Mouse (Mus musculus) layer of hippocampus, postnatal 25 days (tissue): ENCODE measurements around the gene Hace1. TPM values are rescaled to one million over a fixed set of nuclear protein-coding genes. Genes with fewer than 3 reads are reported as not detected.
"Not testable (repeated sequence)": the region's sequence is repeated elsewhere in the genome, so short reads cannot be mapped to it uniquely, and the experiment has no call there.

ENCODE experiments used
- DNase-seq, 2 experiments: peaks; one replicate each; pipeline ENCODE4 v3.0.0; 2022; ENCODE audit warnings: mixed read lengths in 2 of 2, low spot score in 1 of 2; ENCODE audit errors: extremely low spot score in 1 of 2
- total RNA-seq, 2 experiments: library from RNA; stranded (reverse); gene quantifications; 2 replicates each; pipeline ENCODE4 v1.2.3; 2021

Hace1 gene
- total RNA-seq = 10 to 100 TPM; 34.5 to 39.0 TPM

DNA sequence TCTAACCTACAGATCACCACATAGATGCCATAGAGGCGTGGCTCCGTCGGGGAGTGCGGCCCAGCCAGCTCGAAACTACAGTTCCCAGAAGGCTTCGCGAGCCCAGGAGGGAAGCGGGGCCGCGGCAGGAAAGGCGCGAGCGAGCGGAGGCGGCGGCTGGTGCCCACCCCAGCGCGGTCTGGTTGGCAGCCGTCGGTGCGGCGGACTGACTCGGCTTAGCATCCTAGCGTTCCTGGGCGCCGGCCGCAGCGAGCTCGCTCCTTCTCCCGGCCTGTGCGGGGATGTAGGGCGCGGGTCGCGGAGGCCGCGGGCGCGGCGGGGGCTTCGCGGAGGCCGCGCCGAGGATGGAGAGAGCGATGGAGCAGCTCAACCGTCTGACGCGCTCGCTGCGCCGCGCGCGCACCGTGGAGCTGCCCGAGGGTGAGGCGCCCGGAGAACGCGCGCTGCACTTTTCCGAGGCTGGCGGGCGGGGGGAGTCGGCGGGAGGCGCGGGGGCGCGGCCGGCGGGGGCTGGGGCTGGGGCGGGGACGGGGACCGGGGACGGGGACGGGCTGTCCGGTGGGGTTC is at the start of gene Hace1:
Hace1 (plus strand) TSS at position 99 of the 567 bp plus-strand sequence.
- peak; percentile 74 to 84 for DNase-seq

DNA sequence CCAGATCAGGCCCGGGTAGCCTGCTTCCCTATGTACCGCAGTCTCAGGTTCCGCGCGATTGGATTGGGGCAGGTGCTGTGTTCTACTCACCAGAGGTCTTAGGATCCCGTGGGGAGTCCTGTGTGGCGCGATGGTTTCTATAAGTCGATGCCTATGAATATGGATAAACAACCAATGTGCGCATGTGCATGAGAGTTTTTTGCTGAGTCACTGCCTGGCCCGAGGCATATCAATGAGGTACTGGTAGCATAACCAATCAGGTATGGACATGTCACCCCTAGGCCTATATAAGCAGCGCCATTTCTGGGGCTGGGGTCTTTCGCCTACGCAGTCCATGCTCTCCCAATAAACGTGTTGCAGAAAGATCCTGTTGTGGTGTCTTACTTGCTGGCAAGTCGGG is 40.3 kb upstream of the Hace1 start:
- DNase-seq = not testable (repeated sequence)

DNA sequence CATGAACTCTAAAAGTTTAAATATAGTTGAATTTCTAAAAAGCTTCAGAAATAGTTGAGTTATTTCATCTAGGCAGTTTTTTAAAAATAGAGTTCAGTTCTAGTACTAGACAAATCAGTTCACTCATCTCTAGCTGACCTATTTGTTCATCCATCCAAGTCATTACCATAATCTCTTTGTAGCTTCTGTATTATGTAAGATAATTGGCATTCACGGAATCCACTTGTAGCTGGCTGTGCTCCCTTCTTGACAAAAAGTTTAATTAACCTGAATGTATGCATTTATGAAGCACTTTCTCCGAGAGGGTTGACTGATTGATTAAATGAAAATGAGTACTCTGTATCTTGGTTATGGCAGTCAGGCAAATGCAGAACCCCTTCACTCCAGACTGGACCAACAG is 34.9 kb upstream of the Hace1 start:
- DNase-seq = no peak

DNA sequence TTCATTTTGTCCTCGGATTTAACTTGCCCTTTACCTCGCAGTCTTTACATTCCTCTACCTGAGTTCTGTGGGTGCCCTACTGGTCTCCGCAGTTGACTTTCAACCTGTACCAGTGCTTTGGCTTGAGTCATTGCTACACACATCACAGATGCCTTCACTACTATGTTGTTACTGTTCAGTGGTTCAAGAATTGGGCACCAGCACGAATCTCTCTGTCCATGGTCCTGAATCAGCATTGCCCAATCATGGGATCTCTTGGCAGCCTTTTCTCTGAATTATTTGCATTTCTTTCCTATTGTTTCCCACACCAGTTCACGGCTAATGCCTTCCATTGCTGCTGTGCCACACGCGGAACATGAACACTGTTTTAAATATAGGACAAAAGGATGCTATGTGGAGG is 30.8 kb upstream of the Hace1 start:
- peak in 1 of 2 experiments; percentile 3 for DNase-seq

DNA sequence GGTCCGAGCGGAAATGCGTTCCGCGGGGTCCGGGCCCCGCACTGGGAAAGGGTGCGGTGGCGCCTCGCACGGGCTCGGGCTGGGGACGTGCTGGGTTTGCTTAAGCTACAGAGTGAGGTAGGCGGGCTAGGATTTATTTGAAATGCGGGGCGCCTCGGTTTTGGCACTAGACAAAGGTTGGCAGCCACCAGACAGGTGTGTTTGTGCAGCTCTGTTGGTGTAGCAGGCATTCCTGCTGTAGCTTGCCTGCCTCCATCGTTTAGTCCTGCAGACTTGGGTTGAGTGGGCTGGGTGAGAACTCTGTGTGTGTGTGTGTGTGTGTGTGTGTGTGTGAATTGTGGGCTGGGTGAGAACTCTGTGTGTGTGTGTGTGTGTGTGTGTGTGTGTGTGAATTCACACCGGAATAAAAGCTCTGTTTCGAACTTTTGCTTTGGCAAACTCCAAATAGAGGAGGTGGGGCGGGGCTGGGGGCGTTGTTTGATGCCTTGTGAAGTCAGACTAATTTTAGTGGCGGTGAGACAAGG is 731 bp downstream of the Hace1 start:
- DNase-seq = peak; percentile 29 to 36

DNA sequence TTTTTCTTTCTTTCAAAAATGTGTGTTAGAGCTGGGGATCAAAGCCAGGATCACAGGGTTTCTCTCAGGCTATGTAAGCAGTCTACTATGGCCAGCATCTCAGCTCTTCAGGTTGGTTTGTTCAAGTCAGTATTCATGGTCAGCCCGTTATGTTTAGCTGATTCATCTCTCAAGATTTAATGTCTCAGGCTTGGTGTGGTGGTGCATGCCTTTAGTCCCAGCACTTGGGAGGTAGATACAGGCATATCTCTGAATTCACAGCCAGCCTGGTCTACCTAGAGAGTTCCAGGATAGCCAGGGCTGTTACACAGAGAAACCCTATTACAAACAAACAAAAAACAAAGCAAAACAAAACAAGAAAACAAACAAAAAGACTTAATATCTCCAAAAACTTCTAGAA is 5.7 kb downstream of the Hace1 start:
- no peak for DNase-seq

DNA sequence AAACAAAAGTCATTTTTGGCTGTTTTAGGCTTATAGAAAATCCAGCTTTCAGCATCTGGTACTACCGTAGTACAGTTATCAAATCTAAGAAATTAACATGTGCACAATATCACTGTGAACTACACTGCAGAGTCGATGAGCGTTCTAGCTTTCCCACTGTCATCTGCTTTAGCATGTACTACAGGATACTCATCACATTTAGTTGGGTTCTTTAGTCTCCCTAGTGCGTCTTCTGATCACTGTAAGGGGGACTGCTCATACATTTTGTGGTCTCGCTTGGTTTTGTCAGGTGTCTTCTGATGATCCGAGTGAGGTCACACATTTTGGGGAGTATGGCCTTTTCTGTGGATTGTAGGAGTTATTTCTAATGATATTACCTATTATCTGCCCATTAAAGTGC is 6.2 kb downstream of the Hace1 start:
- DNase-seq = no peak

DNA sequence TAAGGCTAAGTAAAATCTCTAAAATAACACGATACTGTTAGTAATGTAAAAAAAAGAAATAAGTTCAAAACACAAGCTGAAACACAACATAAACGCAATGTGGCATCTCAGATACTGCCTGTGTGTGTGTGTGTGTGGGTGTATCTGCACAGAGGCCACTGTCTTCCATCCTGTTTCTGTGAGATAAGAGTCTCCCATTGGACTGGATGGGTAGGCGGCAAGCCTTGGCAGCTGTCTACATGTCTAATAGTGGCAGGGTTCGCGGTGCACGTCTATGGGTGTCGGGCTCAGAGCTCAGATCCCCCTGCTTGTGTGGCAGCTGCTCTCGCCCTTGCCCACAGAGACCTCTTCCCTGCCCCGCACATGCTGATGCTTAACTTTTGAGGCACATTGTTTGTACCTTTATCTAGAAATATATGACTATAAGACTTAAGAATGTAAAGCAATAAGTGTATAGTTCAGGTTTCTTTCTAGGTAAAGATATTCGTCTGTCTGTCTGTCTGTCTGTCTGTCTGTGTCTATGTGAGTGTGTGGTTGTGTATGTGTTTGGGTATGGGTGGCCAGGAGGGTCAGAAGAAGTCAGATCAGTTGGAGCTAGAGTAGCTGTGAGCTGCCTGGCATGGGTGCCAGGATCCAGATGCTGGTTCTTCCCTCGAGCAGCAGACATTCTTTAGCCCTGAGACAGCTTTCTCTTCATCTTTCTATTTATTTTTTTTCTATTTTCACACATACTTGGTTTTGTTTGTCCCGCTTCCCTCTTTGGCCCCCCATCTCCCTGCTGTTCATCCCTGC is 6.9 kb downstream of the Hace1 start:
- no peak for DNase-seq

DNA sequence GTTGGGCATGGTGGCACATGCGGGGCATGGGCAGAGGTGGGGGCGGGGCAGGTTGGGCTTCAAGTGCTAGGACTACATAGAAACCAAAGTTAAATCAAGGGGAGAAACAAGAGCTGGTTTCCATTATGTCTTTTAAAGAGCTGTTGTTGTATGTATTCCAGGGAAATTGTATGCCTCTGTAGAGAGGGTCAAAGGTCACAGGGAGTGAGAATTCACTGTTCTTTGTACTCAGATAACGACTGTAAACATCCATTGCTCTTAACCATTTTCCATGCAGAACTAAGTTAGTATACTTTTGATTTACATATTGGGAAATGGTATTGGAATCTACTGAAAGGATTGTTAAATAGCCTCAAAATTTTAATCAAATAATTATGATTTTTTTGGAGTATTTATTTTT is 28.2 kb downstream of the Hace1 start:
- no peak for DNase-seq

DNA sequence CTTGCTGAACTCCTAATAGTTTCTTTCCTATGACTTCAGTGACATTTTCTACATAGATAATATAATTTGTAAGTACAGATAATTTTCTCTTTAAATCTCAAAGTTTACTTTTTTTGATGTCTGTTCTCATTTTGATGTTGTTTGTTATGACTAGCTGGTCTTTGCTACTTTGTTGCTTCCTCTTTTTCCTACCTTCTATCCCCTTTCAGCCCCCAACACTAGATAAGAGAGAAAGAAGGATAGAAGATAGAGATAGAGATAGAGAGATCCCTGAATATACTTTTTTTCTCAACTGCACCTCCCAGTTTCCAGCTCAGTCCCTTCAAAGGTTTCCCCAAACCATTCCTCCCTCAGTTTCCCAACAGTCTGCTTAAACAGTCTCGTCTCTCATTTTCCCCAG is 33.1 kb downstream of the Hace1 start:
- no peak for DNase-seq

DNA sequence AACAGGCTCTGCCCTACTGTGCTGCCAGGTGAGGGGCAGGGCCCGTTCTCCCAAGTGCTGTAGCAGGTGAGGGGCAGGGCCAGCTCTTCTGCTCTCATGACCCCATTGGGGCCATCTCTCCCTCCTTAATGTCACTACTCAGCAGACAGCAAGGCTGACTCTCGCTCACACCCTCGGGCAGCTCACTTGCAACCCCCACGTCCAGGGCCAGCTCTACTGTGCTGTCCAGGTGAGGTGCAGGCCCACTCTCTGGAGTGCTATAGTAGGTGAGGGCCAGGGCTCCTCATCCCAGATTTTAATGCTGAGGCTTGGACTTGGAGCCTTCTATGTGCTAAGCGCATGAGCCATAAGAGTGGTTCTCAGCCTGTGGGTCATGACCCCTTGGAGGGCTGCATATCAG is 38.4 kb downstream of the Hace1 start:
- no peak for DNase-seq

DNA sequence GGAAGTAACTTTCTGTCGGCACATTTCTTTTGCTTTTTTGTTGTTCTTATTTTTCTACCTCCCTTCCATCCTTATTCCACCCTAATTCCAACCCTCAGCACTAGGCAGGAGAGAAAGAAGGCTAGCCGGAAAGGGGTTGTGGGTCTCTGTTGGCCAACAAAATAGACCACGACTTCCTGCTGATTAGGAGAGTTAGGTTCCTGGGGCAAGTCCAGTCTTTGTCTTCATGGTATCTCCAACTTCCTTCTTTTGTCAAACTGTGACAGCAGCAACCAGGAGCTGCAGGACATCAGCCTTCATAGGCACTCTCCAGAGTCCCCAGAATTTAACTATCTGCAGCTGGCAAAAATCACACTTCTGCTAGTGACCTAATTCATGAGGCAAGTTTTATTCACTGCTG is 41.4 kb downstream of the Hace1 start:
- no peak for DNase-seq

DNA sequence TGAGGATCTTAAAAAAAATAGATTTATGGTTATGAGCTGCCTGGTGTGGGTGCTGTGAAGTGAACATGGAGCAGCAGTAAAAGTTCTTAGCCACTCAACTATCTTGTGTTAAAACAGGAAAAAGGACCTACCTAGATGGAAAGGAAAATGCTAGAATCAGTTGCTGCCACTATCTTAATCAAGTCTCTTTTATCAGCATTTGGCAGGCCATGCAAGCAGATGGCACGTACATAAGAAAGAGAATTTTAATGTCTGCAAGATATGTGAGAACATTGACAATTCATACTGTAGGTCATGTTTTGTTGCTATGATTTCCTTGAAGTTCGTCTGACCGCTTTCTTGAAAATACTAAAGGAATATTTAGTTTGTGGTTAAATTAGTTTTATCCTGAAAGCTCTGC is 54.4 kb downstream of the Hace1 start:
- no peak for DNase-seq

DNA sequence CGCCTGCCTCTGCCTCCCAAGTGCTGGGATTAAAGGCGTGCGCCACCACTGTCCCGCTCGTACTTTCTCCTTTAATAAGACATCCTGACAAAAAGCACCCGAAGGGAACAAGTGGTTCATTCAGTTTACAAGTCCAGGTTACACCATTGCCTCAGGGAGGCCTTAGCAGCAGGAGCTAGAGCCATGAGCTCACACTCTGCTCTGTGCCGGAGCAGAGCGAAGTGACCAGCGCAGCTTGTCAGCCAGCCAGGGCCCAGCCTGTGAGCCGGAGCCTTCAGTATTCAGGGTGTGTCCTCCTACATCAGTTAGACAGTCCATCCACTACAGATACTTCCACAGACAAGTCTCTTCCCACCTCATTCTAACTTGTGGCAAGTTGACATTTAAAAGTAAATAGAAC is 55.0 kb downstream of the Hace1 start:
- no peak for DNase-seq

DNA sequence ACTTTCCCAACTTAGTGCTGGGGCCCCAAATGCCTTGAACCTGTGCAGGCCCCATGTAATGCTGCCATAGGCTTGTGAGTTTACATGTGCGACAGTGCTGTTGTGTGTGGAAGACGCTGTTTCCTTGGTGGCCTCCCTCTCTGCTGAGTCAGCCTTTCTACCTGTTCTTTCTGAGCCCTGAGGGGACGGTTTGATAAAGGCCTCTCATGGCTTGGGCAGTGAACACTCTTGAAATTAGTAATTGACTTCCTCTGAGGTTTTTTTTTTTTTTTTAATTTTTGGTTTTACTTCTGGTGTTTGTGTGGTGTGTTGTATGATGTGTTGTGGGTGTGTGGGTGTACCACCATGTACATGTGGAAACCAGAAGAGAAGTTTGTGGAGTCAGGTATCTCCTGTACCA is 57.6 kb downstream of the Hace1 start:
- no peak for DNase-seq

DNA sequence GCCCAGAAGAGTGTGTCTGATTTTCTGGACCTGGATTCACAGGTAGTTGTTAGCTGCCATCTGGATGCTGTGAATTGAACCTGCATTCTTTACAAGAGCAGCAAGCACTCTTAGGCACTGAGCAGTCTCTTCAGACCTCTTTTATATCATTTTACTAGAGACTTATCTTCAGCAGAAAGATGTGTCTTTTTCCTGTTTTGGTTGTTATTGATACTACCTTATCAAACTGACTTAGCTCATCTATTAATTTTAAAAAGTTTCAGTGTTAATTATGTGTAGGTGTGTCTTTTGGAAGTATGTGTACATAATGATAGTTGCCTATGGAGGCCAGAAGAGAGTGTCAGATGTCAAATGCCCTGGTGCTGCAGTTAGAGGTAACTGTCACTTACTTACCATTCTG is 62.1 kb downstream of the Hace1 start:
- DNase-seq = no peak

DNA sequence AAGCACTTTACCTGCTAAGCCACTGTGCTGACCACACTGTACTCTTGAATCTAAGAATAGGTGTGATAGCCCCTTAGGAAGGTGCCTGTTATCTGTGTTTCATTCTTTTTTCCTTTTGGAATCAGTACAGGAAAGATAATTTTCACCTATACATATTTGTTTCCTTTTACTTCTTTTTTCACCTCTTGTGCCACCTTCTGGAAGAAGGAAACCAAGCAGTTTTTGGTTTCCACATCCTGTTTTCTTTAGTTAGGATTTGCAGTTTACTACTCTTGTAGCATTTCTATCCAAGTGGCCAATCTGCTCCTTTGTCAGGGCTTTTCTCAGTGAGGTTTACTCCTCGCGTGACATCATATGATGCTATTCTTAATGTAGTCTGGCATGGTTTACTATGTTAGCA is 76.4 kb downstream of the Hace1 start:
- DNase-seq = no peak

DNA sequence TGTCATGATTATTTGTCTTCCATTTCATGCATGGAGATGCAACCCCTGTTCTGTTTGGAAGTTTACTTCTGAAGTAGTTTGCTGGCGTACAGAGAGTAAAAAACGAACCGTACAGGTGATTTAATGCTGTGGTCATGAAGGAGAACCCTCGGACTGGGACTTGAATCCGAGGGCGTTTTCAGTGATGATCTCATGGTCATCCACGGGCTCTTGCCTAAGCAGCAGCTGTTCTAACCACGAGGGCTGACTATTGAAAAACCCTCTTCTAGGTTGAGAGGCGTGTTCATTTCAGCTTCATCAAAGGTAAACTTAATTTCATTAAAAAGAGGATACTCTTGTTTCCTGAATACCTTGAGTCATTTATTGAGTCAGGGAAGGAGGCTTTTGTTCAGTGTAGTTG is 84.4 kb downstream of the Hace1 start:
- DNase-seq = no peak

DNA sequence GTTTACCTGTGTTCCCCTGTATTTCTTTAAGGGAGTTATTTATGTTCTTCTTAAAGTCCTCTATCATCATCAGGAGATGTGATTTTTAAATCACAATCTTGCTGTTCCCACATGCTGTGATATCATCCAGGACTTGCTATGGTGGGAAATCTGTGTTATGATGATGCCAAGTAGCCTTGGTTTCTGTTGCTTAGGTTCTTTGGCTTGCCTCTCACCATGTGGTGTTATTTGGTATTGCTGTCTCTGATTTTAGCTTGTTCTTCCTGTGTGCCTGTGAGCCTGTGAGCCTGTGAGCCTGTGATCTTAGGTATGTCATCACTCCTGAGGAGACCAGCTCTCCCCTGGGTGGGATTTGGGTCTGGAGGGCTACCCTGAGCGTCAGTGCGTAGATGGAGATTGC is 90.6 kb downstream of the Hace1 start:
- no peak for DNase-seq

DNA sequence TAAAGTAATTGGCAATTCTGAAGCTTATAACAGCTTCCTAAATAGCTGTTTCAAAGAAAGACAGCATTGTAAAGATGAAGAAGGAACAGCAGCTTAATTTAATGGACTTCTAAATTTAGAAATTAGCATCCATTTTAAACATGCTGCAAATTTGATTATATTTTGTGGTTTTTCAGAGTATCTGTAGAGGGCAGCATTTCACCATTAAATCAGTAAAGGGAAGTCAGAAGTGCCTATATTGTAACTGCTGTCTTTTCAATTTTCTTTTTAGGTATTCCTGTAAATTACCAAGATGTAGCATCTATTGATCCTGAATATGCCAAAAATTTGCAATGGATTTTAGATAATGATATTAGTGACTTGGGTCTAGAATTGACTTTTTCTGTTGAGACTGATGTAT is 99.2 kb downstream of the Hace1 start:
- no peak for DNase-seq

DNA sequence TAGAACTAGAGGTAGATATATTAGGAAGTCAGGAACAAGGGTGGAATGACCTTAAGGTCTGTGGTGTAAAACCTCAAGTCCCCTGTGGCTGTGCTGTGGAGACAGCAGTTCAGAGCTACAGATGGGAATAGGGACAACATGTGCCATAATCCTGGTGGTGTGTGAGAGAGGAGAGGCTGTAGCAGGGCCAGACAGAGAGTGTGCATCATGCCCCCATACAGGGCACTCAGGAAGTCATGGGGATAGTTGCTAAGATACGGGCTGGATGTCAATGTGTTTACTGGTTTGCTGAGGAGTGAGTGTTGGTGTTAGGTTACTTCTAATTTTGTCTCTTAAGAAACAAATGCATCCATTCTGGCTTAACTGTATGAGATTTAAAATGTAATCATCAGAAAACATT is 108.6 kb downstream of the Hace1 start:
- no peak for DNase-seq

DNA sequence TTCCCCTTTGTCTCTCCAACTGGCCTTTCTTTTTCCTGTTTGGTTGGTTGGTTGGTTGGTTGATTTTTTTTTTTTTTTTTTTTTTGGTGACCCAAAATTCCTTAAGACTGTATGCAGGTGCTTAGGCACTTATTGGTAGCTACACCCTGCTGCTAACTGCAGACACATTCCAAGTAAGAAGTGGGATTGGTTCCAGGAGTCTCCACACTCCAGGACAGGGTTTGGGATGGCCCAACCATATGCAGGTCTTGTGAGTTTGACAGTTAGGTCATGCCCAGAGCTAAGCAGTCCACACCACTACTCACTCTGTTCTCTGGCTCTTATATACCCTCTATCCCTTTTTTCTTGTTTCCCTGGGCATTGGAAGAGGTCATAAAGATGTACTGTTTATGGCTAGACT is 117.3 kb downstream of the Hace1 start:
- no peak for DNase-seq
